Mouse (Mus musculus): ENCODE measurements around the gene Arhgap5. TPM values are rescaled to one million over a fixed set of nuclear protein-coding genes. Genes with fewer than 3 reads are reported as not detected.

The Arhgap5 gene
- total and polyA plus RNA-seq, 3 experiments = 0.53 to 87.3 (median 74.5) TPM

Other genes with a start within 250 kb of the Arhgap5 start
- gene Akap6, start 195.4 kb downstream of the Arhgap5 start, total RNA-seq (2021) = 1 to 10 TPM; 2.3 to 2.6 TPM
- 0.15 and 0.24 TPM in 2 replicates for gene Akap6, start 195.4 kb downstream of the Arhgap5 start, polyA plus RNA-seq (2012; rRNA removed)

Data from adrenal gland, adult 2 months (tissue).